Mouse (Mus musculus) B cell, adult 67 days (primary cell): ENCODE measurements around the gene Gm17662. TPM values are rescaled to one million over a fixed set of nuclear protein-coding genes. Genes with fewer than 3 reads are reported as not detected.

ENCODE experiments used
- total RNA-seq, 2 experiments: library from RNA; stranded (reverse); gene quantifications; 4 replicates each; pipeline ENCODE4 v1.2.4; 2023

The Gm17662 gene
- not detected for total RNA-seq

GRCm38 (mm10) chr4:104857029-104857428, at the start of gene Gm17662:
Gene Gm17662 (plus strand): TSS chr4:104857329.

GRCm38 (mm10) chr4:104876323-104876722, 19.2 kb downstream of the Gm17662 start, which contains the start of gene C8a:
Gene C8a (minus strand): TSS chr4:104876398.

Other genes with a start within 250 kb of the Gm17662 start
- gene C8b, start 91.0 kb upstream of the Gm17662 start, total RNA-seq = not detected
- not detected for gene C8a, start 19.1 kb downstream of the Gm17662 start, total RNA-seq
- gene Fyb2, start 56.1 kb downstream of the Gm17662 start, total RNA-seq = not detected